Mouse (Mus musculus): ENCODE data around the gene Rps27l. TPM values are rescaled to one million over a fixed set of nuclear protein-coding genes. Genes with fewer than 3 reads are reported as not detected.

Rps27l gene
- total and polyA plus RNA-seq, 3 experiments: 469 to 502 TPM; not detected in 1

- no peak for DNase-seq (ENCODE audit: low read depth, low spot score)
- no peaks in the 10 kb centered on the region for H3K79me2 ChIP-seq (ENCODE audit: control insufficient read depth, insufficient read depth, low read length, poor library complexity)
- no peak overlapping the region for H3K4me3 ChIP-seq (ENCODE audit: control insufficient read depth in 1 of 2, insufficient read depth in 1 of 2, low read depth in 2 of 2, low read length in 2 of 2)
These were observed 6.4 kb downstream of the Rps27l start for GRCm38 (mm10) chr9:66952321-66952720.

GRCm38 (mm10) chr9:66952886-66953285 is 7.0 kb downstream of the Rps27l start:
- DNase-seq (ENCODE audit: low read depth, low spot score): no peak
- TF ChIP-seq RAD21 (IDR thresholded peaks at IDR 0.05; ENCODE audit: low read depth, low read length) (no peak), MYB (IDR thresholded peaks at IDR 0.05; ENCODE audit: low read depth, low read length) (no peak), SMC3 (IDR thresholded peaks at IDR 0.05; ENCODE audit: low read depth, low read length) (no peak), CHD1 (IDR thresholded peaks at IDR 0.05; ENCODE audit: low read depth, low read length) (no peak), MAX (IDR thresholded peaks at IDR 0.05; ENCODE audit: low read length) (no peak), RCOR1 (IDR thresholded peaks at IDR 0.05; ENCODE audit: low read depth, low read length) (no peak), JUND (IDR thresholded peaks at IDR 0.05; ENCODE audit: low read depth, low read length) (no peak), ZC3H11A (IDR thresholded peaks at IDR 0.05; ENCODE audit: low read depth, low read length) (no peak)
- no peaks in the 10 kb centered on the region for H3K79me2 ChIP-seq (ENCODE audit: control insufficient read depth, insufficient read depth, low read length, poor library complexity)
- no peaks in the 10 kb centered on the region for H3K9me3 ChIP-seq (replicated peaks; ENCODE audit: insufficient read depth, low read length)
- no peaks in the 10 kb centered on the region for H3K27me3 ChIP-seq (ENCODE audit: control insufficient read depth in 1 of 2, insufficient read depth in 2 of 2, low read length in 2 of 2)
- no peak overlapping the region for H3K4me3 ChIP-seq (ENCODE audit: control insufficient read depth in 1 of 2, insufficient read depth in 1 of 2, low read depth in 2 of 2, low read length in 2 of 2)
- H3K9ac ChIP-seq (ENCODE audit: control insufficient read depth, low read depth, low read length, poor library complexity, severe bottlenecking): no peak overlapping the region
- H3K36me3 ChIP-seq (ENCODE audit: control insufficient read depth in 1 of 2, insufficient read depth in 2 of 2, low read length in 2 of 2): peaks cover 4 to 16% of the 10 kb centered on the region in 2 experiments
- no peaks in the 10 kb centered on the region; a peak in 1 of 4 replicates for H3K4me1 ChIP-seq (ENCODE audit: control insufficient read depth in 1 of 2, insufficient read depth in 2 of 2, low read length in 2 of 2)
- H3K27ac ChIP-seq (ENCODE audit: control insufficient read depth, low read depth, low read length): no peak overlapping the region

More at GRCm38 (mm10) chr9:66952321-66952720, 6.4 kb downstream of the Rps27l start:
- Histone ChIP-seq H3K9me3 (replicated peaks; ENCODE audit: insufficient read depth, low read length) (no peaks in the 10 kb centered on the region), H3K9ac (ENCODE audit: control insufficient read depth, low read depth, low read length, poor library complexity, severe bottlenecking) (no peak overlapping the region), H3K27me3 (ENCODE audit: control insufficient read depth in 1 of 2, insufficient read depth in 2 of 2, low read length in 2 of 2) (no peaks in the 10 kb centered on the region), H3K36me3 (ENCODE audit: control insufficient read depth in 1 of 2, insufficient read depth in 2 of 2, low read length in 2 of 2) (peaks cover 7 to 18% of the 10 kb centered on the region in 2 experiments), H3K27ac (ENCODE audit: control insufficient read depth, low read depth, low read length) (no peak overlapping the region), H3K4me1 (ENCODE audit: control insufficient read depth in 1 of 2, insufficient read depth in 2 of 2, low read length in 2 of 2) (no peaks in the 10 kb centered on the region; a peak in 1 of 4 replicates)
- TF ChIP-seq MEF2A (IDR thresholded peaks at IDR 0.05; ENCODE audit: extremely low read depth, insufficient replicate concordance, low read depth, low read length, poor library complexity, severe bottlenecking): no peak
- TF ChIP-seq HCFC1 (IDR thresholded peaks at IDR 0.05; ENCODE audit: low read depth, low read length): no peak
- TF ChIP-seq RCOR1 (IDR thresholded peaks at IDR 0.05; ENCODE audit: low read depth, low read length): no peak

GRCm38 (mm10) chr9:66957451-66957850 is 11.6 kb downstream of the Rps27l start:
- H3K27ac ChIP-seq (ENCODE audit: control insufficient read depth, low read depth, low read length): no peak overlapping the region
- H3K9me3 ChIP-seq (replicated peaks; ENCODE audit: insufficient read depth, low read length): no peaks in the 10 kb centered on the region
- no peaks in the 10 kb centered on the region for H3K79me2 ChIP-seq (ENCODE audit: control insufficient read depth, insufficient read depth, low read length, poor library complexity)
- no peak for TF ChIP-seq MXI1 (IDR thresholded peaks at IDR 0.05; ENCODE audit: low read depth, low read length)
- no peak for TF ChIP-seq CTCF (IDR thresholded peaks at IDR 0.05 in 2 of 3, conservative IDR thresholded peaks at IDR 0.05 in 1 of 3; ENCODE audit: control insufficient read depth in 1 of 3, insufficient read depth in 1 of 3, low read depth in 2 of 3, low read length in 3 of 3, poor library complexity in 1 of 3, severe bottlenecking in 1 of 3)
- TF ChIP-seq SMC3 (IDR thresholded peaks at IDR 0.05; ENCODE audit: low read depth, low read length): no peak
- TF ChIP-seq CHD1 (IDR thresholded peaks at IDR 0.05; ENCODE audit: low read depth, low read length): no peak
- no peak for TF ChIP-seq JUND (IDR thresholded peaks at IDR 0.05; ENCODE audit: low read depth, low read length)
- no peak for TF ChIP-seq UBTF (IDR thresholded peaks at IDR 0.05; ENCODE audit: borderline replicate concordance, insufficient read depth, low read depth, low read length)
- TF ChIP-seq MYC (IDR thresholded peaks at IDR 0.05; ENCODE audit: low read depth, low read length): no peak
- no peak for TF ChIP-seq MYB (IDR thresholded peaks at IDR 0.05; ENCODE audit: low read depth, low read length)
- no peak for TF ChIP-seq TAL1 (IDR thresholded peaks at IDR 0.05; ENCODE audit: low read length)
- no peak for TF ChIP-seq BHLHE40 (IDR thresholded peaks at IDR 0.05; ENCODE audit: borderline replicate concordance, low read depth, low read length)
- no peak for TF ChIP-seq MEF2A (IDR thresholded peaks at IDR 0.05; ENCODE audit: extremely low read depth, insufficient replicate concordance, low read depth, low read length, poor library complexity, severe bottlenecking)
- TF ChIP-seq POLR2A (IDR thresholded peaks at IDR 0.05; ENCODE audit: control insufficient read depth in 1 of 2, insufficient read depth in 1 of 2, low read depth in 1 of 2, low read length in 2 of 2, poor library complexity in 1 of 2): no peak
- TF ChIP-seq KAT2A (conservative IDR thresholded peaks at IDR 0.05; ENCODE audit: low read depth, low read length): no peak
- no peak for TF ChIP-seq HCFC1 (IDR thresholded peaks at IDR 0.05; ENCODE audit: low read depth, low read length)
- H3K4me3 ChIP-seq (ENCODE audit: control insufficient read depth in 1 of 2, insufficient read depth in 1 of 2, low read depth in 2 of 2, low read length in 2 of 2): no peak overlapping the region
- no peak for DNase-seq (ENCODE audit: low read depth, low spot score)
- no peak overlapping the region for H3K9ac ChIP-seq (ENCODE audit: control insufficient read depth, low read depth, low read length, poor library complexity, severe bottlenecking)
- H3K36me3 ChIP-seq (ENCODE audit: control insufficient read depth in 1 of 2, insufficient read depth in 2 of 2, low read length in 2 of 2): no peaks in the 10 kb centered on the region
- no peaks in the 10 kb centered on the region for H3K4me1 ChIP-seq (ENCODE audit: control insufficient read depth in 1 of 2, insufficient read depth in 2 of 2, low read length in 2 of 2)
- no peaks in the 10 kb centered on the region for H3K27me3 ChIP-seq (ENCODE audit: control insufficient read depth in 1 of 2, insufficient read depth in 2 of 2, low read length in 2 of 2)

All from MEL (cell line).